Mouse (Mus musculus): Measurements from ENCODE around the gene Greb1. TPM values are rescaled to one million over a fixed set of nuclear protein-coding genes. Genes with fewer than 3 reads are reported as not detected.
"Not testable (repeated sequence)": the region's sequence is repeated elsewhere in the genome, so short reads cannot be mapped to it uniquely, and the experiment has no call there.

The Greb1 gene
- polyA plus RNA-seq, 1 experiment from 2014 or later = 1.7 TPM

DNA sequence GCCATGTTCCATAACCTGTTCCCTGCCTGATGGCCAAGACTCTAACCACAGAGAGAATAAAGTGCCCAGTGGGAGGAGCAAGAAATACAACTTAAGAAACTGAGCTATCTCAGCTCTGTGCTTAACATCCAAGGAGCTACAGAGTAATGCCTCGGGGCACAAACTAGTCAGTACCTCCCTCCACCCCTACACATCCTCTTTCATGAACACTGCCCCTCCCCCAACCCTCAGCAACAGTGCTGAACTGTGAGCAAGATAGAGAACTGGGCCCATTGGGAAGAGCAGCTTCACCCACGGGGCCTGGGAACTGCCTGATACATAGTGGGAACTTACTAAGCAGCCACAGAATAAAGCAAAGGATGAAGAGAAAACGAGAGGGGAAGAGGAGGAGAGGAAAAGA lies 77.1 kb downstream of the Greb1 start:
- Histone ChIP-seq H3K9ac (no peak overlapping the region), H3K36me3 (no peaks in the 10 kb centered on the region), H3K4me1 (peaks cover 9% of the 10 kb centered on the region), H3K27me3 (replicated peaks) (no peaks in the 10 kb centered on the region), H3K4me3 (no peak overlapping the region), H3K27ac (no peak overlapping the region), H3K9me3 (replicated peaks) (no peaks in the 10 kb centered on the region), H3K4me2 (no peak overlapping the region)
- WGBS (ENCODE audit: insufficient replicate concordance) = 27% methylated on average over 3 of the region's 3 CpGs
- ATAC-seq = no peak

- no peak for ATAC-seq
- Histone ChIP-seq H3K4me3 (no peak overlapping the region), H3K27ac (no peak overlapping the region), H3K36me3 (no peaks in the 10 kb centered on the region), H3K9me3 (replicated peaks) (no peaks in the 10 kb centered on the region), H3K27me3 (replicated peaks) (no peaks in the 10 kb centered on the region), H3K4me1 (peaks cover 8% of the 10 kb centered on the region), H3K4me2 (no peak overlapping the region), H3K9ac (no peak overlapping the region)
- WGBS (ENCODE audit: insufficient replicate concordance) = 35% methylated on average over 8 of the region's 8 CpGs
Observed at GRCm38 (mm10) chr12:16718660-16719315, 81.9 kb downstream of the Greb1 start.

GRCm38 (mm10) chr12:16717653-16718052 lies 83.0 kb downstream of the Greb1 start:
- H3K4me3 ChIP-seq = no peak overlapping the region
- 50% methylated on average over 1 of the region's 1 CpGs for WGBS (ENCODE audit: insufficient replicate concordance)
- no peak overlapping the region for H3K4me2 ChIP-seq
- no peaks in the 10 kb centered on the region for H3K9me3 ChIP-seq (replicated peaks)
- H3K9ac ChIP-seq = no peak overlapping the region
- no peaks in the 10 kb centered on the region for H3K27me3 ChIP-seq (replicated peaks)
- no peaks in the 10 kb centered on the region for H3K4me1 ChIP-seq
- ATAC-seq = no peak
- H3K36me3 ChIP-seq = no peaks in the 10 kb centered on the region
- H3K27ac ChIP-seq = no peak overlapping the region

DNA sequence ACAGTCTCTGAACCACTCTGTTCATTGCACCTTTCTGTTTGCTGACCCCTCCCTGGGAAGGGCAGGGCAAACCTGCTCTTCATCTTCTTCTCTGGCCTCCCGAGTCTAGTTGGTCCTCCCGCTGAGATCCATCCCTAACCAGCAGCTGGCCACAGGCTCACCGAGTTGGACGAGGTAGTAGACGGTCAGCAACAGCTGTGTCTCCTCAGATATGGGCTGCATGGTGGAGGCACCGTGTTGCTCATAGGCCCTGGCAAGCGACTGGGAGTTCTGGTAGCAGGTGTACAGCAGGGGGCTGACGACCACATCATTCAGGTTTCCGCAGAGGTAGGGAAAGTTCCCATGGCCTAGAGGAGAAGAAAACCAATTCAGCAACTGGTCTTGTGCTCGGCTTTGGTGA lies 86.1 kb downstream of the Greb1 start:
- Histone ChIP-seq H3K9ac (no peak overlapping the region), H3K4me1 (no peaks in the 10 kb centered on the region), H3K4me3 (no peak overlapping the region), H3K36me3 (no peaks in the 10 kb centered on the region), H3K27ac (no peak overlapping the region), H3K27me3 (replicated peaks) (no peaks in the 10 kb centered on the region), H3K9me3 (replicated peaks) (no peaks in the 10 kb centered on the region), H3K4me2 (no peak overlapping the region)
- WGBS (ENCODE audit: insufficient replicate concordance) = 78% methylated on average over 10 of the region's 10 CpGs
- ATAC-seq = no peak

DNA sequence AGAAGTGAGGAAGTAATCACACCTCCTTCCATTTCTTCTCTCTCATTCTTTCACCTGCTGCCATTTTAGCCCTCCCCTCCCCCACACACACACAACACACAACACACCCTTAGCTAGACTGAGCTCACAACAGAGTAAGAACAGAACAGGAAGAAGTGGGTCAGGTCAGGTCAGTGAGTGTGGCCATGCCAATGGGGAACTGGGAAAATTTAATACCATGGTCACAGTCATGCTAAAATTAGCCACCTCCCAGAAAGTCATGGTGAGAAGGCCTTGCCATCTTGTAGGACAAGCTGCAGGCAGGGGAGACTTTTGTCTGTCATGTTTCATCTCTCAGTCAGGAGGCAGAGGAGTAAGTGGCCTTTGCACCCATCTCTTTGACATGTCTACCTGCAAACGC lies 102.0 kb downstream of the Greb1 start:
- Histone ChIP-seq H3K27ac (no peak overlapping the region), H3K9ac (no peak overlapping the region), H3K36me3 (no peaks in the 10 kb centered on the region), H3K4me2 (no peak overlapping the region), H3K4me1 (no peaks in the 10 kb centered on the region), H3K27me3 (replicated peaks) (no peaks in the 10 kb centered on the region), H3K4me3 (no peak overlapping the region), H3K9me3 (replicated peaks) (no peaks in the 10 kb centered on the region)
- ATAC-seq = no peak
- WGBS (ENCODE audit: insufficient replicate concordance) = 68% methylated on average over 1 of the region's 1 CpGs

GRCm38 (mm10) chr12:16696146-16696545 lies 104.5 kb downstream of the Greb1 start:
- H3K27ac ChIP-seq = no peak overlapping the region
- H3K4me3 ChIP-seq = no peak overlapping the region
- no peaks in the 10 kb centered on the region for H3K27me3 ChIP-seq (replicated peaks)
- WGBS (ENCODE audit: insufficient replicate concordance) = 80% methylated on average over 13 of the region's 13 CpGs
- H3K4me2 ChIP-seq = no peak overlapping the region
- no peaks in the 10 kb centered on the region for H3K4me1 ChIP-seq
- no peak for ATAC-seq
- no peaks in the 10 kb centered on the region for H3K36me3 ChIP-seq
- no peak overlapping the region for H3K9ac ChIP-seq
- no peaks in the 10 kb centered on the region for H3K9me3 ChIP-seq (replicated peaks)

GRCm38 (mm10) chr12:16695252-16695651 lies 105.4 kb downstream of the Greb1 start:
- H3K4me3 ChIP-seq; H3K27me3 ChIP-seq (replicated peaks); H3K27ac ChIP-seq; H3K36me3 ChIP-seq; H3K4me1 ChIP-seq; H3K9me3 ChIP-seq (replicated peaks); H3K4me2 ChIP-seq; ATAC-seq; H3K9ac ChIP-seq: not testable (repeated sequence)
- 87% methylated on average over 7 of the region's 8 CpGs for WGBS (ENCODE audit: insufficient replicate concordance)

DNA sequence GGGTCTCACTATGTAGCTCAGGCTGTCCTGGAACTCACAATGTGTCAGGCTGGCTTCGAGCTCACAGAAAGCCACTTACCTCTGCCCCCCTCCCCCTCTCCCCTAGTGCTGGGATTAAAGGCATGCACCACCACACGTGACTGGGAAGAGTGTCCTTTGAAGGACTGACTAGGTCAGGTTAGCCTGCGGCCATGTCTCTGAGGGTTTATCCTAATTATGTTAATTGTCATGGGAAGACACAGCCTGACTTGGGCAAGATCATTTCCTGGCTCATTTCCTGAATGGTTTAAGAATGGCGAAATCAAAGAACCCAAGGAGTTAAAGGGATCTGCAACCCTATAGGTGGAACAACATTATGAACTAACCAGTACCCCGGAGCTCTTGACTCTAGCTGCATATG lies 105.9 kb downstream of the Greb1 start:
- ATAC-seq = no peak
- no peak overlapping the region for H3K4me2 ChIP-seq
- no peaks in the 10 kb centered on the region for H3K27me3 ChIP-seq (replicated peaks)
- 51% methylated on average over 5 of the region's 5 CpGs for WGBS (ENCODE audit: insufficient replicate concordance)
- H3K9me3 ChIP-seq (replicated peaks) = no peaks in the 10 kb centered on the region
- H3K4me3 ChIP-seq = no peak overlapping the region
- H3K4me1 ChIP-seq = no peaks in the 10 kb centered on the region
- no peak overlapping the region for H3K9ac ChIP-seq
- no peak overlapping the region for H3K27ac ChIP-seq
- H3K36me3 ChIP-seq = no peaks in the 10 kb centered on the region

- H3K4me1 ChIP-seq = no peaks in the 10 kb centered on the region
- no peak overlapping the region for H3K4me2 ChIP-seq
- ATAC-seq = no peak
- H3K9me3 ChIP-seq (replicated peaks) = no peaks in the 10 kb centered on the region
- no peaks in the 10 kb centered on the region for H3K36me3 ChIP-seq
- no peak overlapping the region for H3K27ac ChIP-seq
- no peak overlapping the region for H3K4me3 ChIP-seq
- H3K27me3 ChIP-seq (replicated peaks) = no peaks in the 10 kb centered on the region
- no peak overlapping the region for H3K9ac ChIP-seq
- 76% methylated on average over 9 of the region's 9 CpGs for WGBS (ENCODE audit: insufficient replicate concordance)
Observed at GRCm38 (mm10) chr12:16690631-16691030, 110.1 kb downstream of the Greb1 start.

- no peak for ATAC-seq
- H3K4me3 ChIP-seq = no peak overlapping the region
- H3K27me3 ChIP-seq (replicated peaks) = no peaks in the 10 kb centered on the region
- no peaks in the 10 kb centered on the region for H3K36me3 ChIP-seq
- no peak overlapping the region for H3K4me2 ChIP-seq
- H3K9me3 ChIP-seq (replicated peaks) = no peaks in the 10 kb centered on the region
- no peak overlapping the region for H3K27ac ChIP-seq
- H3K4me1 ChIP-seq = no peaks in the 10 kb centered on the region
- 89% methylated on average over 10 of the region's 10 CpGs for WGBS (ENCODE audit: insufficient replicate concordance)
- H3K9ac ChIP-seq = no peak overlapping the region
Observed at GRCm38 (mm10) chr12:16672246-16672645, 128.4 kb downstream of the Greb1 start.

GRCm38 (mm10) chr12:16669176-16669575 lies 131.5 kb downstream of the Greb1 start:
- no peak for ATAC-seq
- 64% methylated on average over 3 of the region's 3 CpGs for WGBS (ENCODE audit: insufficient replicate concordance)

GRCm38 (mm10) chr12:16665022-16665421 lies 135.7 kb downstream of the Greb1 start:
- no peaks in the 10 kb centered on the region for H3K9me3 ChIP-seq (replicated peaks)
- H3K4me1 ChIP-seq = no peaks in the 10 kb centered on the region
- no peak for ATAC-seq
- H3K9ac ChIP-seq = no peak overlapping the region
- no peak overlapping the region for H3K4me2 ChIP-seq
- no peak overlapping the region for H3K27ac ChIP-seq
- H3K27me3 ChIP-seq (replicated peaks) = 0 out of 2 replicates have a peak, but pooled peaks cover 3% of the 10 kb centered on the region
- WGBS (ENCODE audit: insufficient replicate concordance) = 20% methylated on average over 2 of the region's 2 CpGs
- no peaks in the 10 kb centered on the region for H3K36me3 ChIP-seq
- no peak overlapping the region for H3K4me3 ChIP-seq

More at GRCm38 (mm10) chr12:16669176-16669575, 131.5 kb downstream of the Greb1 start:
- Histone ChIP-seq H3K4me2 (no peak overlapping the region), H3K4me3 (no peak overlapping the region), H3K9me3 (replicated peaks) (no peaks in the 10 kb centered on the region), H3K27ac (no peak overlapping the region), H3K4me1 (no peaks in the 10 kb centered on the region), H3K9ac (no peak overlapping the region), H3K36me3 (no peaks in the 10 kb centered on the region), H3K27me3 (replicated peaks) (no peaks in the 10 kb centered on the region)
